Mouse (Mus musculus) cerebellum, postnatal 36 days (tissue): ENCODE data around the gene Cryl1.

ENCODE experiments used
- DNase-seq, 2 experiments: peaks; one replicate each; pipeline ENCODE4 v3.0.0; 2021 to 2022; ENCODE audit warnings: mixed read lengths in 2 of 2

The Cryl1 gene

DNA sequence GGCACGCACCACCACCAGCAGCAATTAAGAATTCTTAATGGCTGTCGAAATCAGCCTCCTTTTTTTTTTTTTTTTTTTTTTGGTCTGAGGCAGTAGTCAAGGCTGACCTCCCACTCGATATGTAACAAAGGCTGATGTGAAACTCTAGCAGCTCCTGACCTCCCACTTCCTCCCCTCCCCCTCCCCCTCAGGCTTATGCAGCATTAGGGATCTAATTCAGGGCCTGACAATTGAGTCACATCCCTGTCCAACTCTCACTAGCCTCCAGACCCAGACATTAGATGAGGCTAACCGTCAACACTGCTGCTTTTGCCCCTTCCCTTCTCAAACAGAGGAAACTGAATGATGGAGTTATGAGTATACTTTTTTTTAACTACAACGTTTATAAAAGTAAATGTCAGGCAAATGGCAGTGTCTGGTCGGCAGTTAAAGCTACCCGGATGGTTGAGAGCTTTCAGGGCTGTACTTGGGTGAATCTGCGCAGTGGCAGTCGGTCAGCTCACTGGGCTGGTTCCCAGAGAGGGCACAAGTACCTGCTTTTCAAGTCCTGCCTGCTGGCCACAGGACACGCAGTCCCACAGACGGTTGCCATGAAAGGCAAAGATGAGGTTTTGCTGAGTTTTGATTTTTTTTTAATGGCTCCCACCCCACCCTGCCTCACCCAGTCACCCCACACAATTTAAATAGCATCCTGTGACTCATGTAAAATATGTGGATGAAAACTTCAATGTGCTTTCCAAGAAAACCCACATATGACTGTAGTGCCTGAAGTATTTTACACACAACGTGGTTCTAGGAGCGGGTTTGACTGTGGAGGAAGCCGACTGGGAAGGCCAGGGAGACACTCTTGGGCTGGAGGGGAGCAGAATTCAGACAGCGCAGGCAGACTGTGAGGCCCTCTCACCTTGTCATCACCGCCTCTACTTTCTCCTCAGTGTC, 81.4 kb downstream of the Cryl1 start:
- DNase-seq: no peak

DNA sequence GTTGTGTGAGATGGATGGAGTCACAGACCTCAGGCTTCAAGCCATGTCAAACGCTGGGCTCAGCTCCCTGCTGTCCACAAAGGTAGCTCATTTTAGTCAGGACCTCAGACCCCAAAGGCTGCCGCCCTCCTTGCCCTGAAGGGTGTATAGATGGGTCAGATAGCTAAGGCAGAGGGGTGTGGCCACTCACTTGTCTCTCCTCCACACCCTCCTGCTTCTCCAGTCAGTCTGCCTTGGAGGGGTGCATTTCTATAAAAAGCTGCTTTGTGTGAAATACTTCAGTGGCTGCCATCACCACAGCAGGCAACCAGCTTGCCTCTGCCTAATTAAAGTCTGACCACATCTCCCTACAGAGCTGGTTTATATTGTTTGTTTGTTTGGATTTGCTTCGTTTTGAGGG, 82.4 kb downstream of the Cryl1 start:
- no peak for DNase-seq

DNA sequence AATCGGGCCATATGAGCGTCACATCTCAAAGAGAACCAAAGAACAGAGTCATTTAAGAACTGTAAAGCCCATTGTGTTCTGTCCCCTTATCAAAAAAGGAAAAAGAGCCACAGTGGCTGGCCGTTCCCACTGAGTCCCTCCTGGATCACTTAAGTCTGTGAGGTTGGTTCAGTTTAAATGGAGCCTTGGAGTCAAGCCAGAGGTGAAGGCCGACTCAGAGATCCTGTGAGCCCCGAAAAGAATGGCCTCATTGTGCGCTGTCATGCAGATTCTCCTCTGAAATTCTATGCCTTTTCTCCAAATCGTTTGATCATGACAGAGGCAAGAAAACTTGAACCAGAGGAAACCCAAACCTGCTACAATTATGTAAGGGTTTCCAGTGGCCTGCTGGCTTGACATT, 82.8 kb downstream of the Cryl1 start:
- no peak for DNase-seq

GRCm38 (mm10) chr14:57301600-57302230, 96.6 kb downstream of the Cryl1 start:
- DNase-seq: no peak

DNA sequence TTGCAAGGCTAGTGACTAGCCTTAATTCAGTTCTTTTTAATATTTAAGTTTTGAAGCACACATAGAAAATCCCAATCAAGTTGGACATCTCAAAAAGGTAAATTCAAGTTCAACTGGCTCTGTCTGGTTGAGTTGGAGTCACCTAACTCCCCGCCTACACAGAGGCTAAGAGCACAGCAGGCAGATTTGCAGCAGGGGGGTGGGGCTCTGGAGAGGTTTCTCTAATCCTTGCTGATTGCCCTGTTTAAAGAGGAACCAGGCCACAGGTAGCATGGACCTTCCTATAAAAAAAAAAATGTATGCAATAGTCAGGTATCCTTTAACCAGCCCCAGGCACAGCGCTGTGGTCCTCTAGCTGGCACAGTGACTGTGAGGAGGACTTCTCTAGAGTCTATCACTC, 97.8 kb downstream of the Cryl1 start:
- no peak for DNase-seq

- no peak for DNase-seq
Measured at GRCm38 (mm10) chr14:57297672-57298071, 100.7 kb downstream of the Cryl1 start.

GRCm38 (mm10) chr14:57291399-57291942, 106.9 kb downstream of the Cryl1 start:
- no peak for DNase-seq

GRCm38 (mm10) chr14:57289105-57289504, 109.2 kb downstream of the Cryl1 start:
- DNase-seq: no peak

DNA sequence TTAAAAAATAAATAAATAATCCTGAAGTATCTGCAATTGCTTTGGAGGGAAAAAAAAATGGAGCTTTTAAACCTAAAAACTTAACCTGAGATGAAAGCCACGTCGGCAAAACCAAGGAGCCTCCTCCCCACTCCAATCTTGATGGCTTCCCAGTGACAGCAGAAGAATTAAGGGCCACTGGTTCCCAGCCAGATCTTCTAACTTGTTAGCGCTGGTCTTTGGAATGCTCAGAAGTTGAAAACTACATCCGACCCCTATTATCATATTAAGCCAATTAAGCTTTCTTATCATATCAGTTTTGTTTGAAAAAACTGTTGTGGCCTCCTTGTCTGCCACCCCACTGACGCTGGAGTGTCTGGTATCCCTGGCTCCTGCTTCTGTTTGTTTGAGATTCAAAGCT, 114.5 kb downstream of the Cryl1 start:
- DNase-seq: no peak

GRCm38 (mm10) chr14:57282591-57282990, 115.7 kb downstream of the Cryl1 start:
- no peak for DNase-seq

GRCm38 (mm10) chr14:57280835-57281234, 117.5 kb downstream of the Cryl1 start:
- DNase-seq: no peak

DNA sequence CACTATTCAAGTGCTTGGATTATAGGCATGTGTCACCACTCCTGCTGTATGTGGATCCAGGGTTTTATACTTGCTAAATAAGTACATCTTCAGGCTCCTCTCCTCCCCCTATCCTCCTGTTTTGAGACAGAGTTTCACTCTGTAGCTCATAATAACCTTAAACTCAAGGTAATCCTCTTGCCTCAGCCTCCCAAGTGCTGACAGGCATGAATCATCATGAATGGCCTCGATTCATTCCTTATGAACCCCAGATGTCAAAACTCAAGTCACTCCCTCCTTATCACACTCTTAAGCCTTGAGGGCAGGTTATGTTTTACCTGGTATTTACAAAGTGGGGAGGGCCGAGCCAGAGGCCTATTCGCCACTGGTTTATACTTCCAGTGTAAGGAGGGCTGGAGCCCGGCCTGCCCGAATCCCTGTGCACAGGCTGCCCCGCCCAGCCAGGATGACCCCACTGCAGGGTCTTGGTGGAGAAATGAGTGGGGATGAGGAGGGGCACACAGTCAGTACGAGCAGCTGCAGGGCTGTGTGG, 121.8 kb downstream of the Cryl1 start:
- no peak for DNase-seq

- no peak for DNase-seq
Measured at GRCm38 (mm10) chr14:57272341-57272740, 126.0 kb downstream of the Cryl1 start.

DNA sequence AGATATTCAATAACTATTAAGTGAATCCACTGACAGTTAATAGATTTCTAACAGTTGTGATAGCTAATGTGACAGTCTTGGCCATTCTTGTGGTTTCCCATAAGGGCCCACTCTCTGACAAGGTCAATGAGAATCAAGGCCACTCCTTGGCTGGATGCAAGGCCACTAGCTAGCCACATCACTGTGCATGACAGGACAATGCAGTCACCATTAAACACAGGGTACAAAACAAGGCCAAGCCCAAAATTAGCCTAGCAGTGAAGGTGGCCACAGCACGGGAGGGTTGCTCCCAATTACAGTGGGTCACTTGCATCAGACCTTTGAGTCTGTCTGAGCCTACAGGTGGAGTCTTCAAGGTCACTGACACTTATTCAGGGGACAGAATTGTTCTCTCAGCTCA, 126.5 kb downstream of the Cryl1 start:
- no peak for DNase-seq

GRCm38 (mm10) chr14:57268900-57269299, 129.4 kb downstream of the Cryl1 start:
- DNase-seq: no peak

GRCm38 (mm10) chr14:57268344-57268743, 130.0 kb downstream of the Cryl1 start:
- no peak for DNase-seq

DNA sequence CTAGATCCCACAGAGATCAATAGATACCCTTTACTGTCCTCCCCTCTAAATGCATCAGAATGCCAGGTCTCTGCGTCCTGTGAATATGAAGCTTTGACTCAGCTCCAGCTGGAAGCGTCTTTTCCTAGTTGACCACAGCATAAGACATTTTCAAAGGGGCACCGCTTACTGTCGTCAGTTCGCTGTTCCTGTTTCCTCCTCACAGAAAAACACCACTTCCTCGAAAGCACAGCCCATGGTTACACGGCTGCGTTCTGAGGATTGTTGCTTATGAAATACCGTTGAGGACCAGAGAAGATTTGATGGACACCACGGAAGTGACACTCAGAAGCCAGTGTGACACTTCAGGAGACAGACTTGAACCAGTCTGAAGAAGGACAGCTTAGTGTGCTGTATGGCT, 134.4 kb downstream of the Cryl1 start:
- DNase-seq: no peak

- no peak for DNase-seq
Measured at GRCm38 (mm10) chr14:57259341-57259740, 139.0 kb downstream of the Cryl1 start.

- DNase-seq: no peak
Measured at GRCm38 (mm10) chr14:57248661-57249060, 149.7 kb downstream of the Cryl1 start.

DNA sequence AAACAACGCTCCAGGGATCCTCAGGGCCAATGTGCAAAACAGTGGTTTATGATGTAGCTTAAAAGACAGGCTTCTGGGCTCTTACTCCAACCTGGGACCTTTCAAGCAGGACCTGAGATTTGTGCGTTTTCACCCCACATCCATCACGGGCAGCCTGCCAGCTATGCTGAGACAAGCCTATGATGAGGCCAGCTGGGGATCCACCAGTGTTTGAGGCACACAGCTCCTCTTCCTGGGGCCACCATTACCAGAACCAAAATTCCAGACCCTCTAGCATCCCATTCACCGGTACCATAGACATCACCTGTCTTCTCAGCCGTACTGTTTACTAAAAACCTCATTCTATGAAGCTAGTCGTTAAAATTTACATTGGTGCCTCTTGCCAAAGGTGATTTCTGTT, 151.8 kb downstream of the Cryl1 start:
- no peak for DNase-seq

- DNase-seq: no peak
Measured at GRCm38 (mm10) chr14:57242978-57243377, 155.4 kb downstream of the Cryl1 start.

- DNase-seq: no peak
Measured at GRCm38 (mm10) chr14:57235276-57235675, 163.1 kb downstream of the Cryl1 start.

- no peak for DNase-seq
Measured at GRCm38 (mm10) chr14:57234711-57235110, 163.6 kb downstream of the Cryl1 start.
